Mouse (Mus musculus): ENCODE measurements around the gene Shisal1. TPM values are rescaled to one million over a fixed set of nuclear protein-coding genes. Genes with fewer than 3 reads are reported as not detected.

Shisal1 gene
- polyA plus RNA-seq, 1 experiment = 1.6 TPM

DNA sequence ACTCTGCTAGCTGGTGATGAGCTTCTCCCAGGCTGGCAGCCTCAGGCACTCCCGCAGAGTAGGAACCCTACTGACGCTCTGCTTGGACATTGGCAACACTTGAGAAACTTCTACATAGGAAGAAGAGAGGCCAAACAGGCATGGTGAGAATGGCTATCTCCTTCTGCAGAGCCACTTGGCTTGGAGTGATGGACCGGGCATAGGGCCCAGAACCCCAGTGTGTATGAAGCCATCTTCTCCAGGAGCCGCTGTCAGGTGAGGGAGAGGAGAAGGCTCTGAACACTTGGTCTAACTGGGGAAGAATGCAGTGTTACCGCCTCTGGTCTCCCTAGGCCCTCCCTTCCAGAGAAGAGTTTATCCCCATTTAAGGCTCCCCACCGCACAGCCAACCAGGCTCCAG lies 19.3 kb downstream of the Shisal1 start:
- TF ChIP-seq POLR2A (IDR thresholded peaks at IDR 0.05; ENCODE audit: low read depth, low read length) (no peak), CTCF (conservative IDR thresholded peaks at IDR 0.05; ENCODE audit: insufficient read depth, insufficient read length, low read depth, low read length) (no peak)
- H3K27ac ChIP-seq (ENCODE audit: insufficient read depth, low read depth, low read length) = no peak overlapping the region
- no peaks in the 10 kb centered on the region for H3K36me3 ChIP-seq (ENCODE audit: control insufficient read depth, insufficient read depth, low read length)
- H3K4me1 ChIP-seq (ENCODE audit: control insufficient read depth, insufficient read depth, low read length) = no peaks in the 10 kb centered on the region
- 93% methylated on average over 6 of the region's 6 CpGs for WGBS
- H3K27me3 ChIP-seq (replicated peaks; ENCODE audit: control insufficient read depth, insufficient read depth, low read length) = no peaks in the 10 kb centered on the region
- H3K4me3 ChIP-seq (ENCODE audit: insufficient read depth, low read depth, low read length) = no peak overlapping the region
- DNase-seq = no peak

DNA sequence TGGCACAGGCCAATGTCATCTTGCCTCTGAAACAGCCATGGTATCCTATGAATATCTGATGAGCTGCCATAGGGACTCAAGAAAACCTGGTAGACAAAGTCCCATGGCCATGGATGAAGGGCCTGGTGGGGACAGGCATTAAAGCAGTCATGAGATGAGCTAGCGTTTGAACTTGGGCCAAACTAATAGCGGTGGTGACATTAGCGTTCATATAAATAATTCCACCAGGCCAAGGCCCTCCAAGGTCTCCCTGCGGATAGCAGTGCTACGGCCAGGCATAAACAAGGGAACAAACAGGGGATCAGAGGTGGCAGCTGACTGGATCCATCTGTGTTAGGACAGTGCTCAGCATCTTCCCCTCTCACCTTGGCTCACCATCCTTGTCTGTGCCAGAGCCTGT lies 21.2 kb downstream of the Shisal1 start:
- Histone ChIP-seq H3K4me1 (ENCODE audit: control insufficient read depth, insufficient read depth, low read length) (no peaks in the 10 kb centered on the region), H3K27me3 (replicated peaks; ENCODE audit: control insufficient read depth, insufficient read depth, low read length) (no peaks in the 10 kb centered on the region), H3K27ac (ENCODE audit: insufficient read depth, low read depth, low read length) (no peak overlapping the region), H3K4me3 (ENCODE audit: insufficient read depth, low read depth, low read length) (no peak overlapping the region), H3K36me3 (ENCODE audit: control insufficient read depth, insufficient read depth, low read length) (no peaks in the 10 kb centered on the region)
- DNase-seq = no peak
- TF ChIP-seq CTCF (conservative IDR thresholded peaks at IDR 0.05; ENCODE audit: insufficient read depth, insufficient read length, low read depth, low read length) (no peak), POLR2A (IDR thresholded peaks at IDR 0.05; ENCODE audit: low read depth, low read length) (no peak)
- WGBS = 89% methylated on average over 5 of the region's 5 CpGs

DNA sequence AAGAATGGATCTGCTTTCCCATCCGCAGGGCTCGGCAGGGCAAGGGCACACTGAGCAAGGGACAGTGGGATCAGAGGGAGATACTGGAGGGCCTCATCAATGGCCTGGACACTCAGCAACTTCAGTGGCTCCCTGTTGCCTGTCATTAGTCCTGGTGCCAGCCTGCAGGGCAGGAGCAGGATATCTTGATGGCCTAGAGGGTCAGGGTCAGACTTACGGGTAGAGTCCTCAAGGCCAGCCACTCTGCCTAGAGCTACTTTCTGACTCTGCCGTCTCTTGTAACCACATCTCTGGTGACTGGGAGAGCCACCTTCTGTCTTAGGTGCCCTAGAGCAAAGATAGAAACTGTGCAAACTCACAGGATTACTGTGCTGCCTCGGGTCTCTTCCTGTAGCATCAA lies 23.1 kb downstream of the Shisal1 start:
- Histone ChIP-seq H3K4me3 (ENCODE audit: insufficient read depth, low read depth, low read length) (no peak overlapping the region), H3K36me3 (ENCODE audit: control insufficient read depth, insufficient read depth, low read length) (no peaks in the 10 kb centered on the region), H3K27me3 (replicated peaks; ENCODE audit: control insufficient read depth, insufficient read depth, low read length) (no peaks in the 10 kb centered on the region), H3K4me1 (ENCODE audit: control insufficient read depth, insufficient read depth, low read length) (no peaks in the 10 kb centered on the region), H3K27ac (ENCODE audit: insufficient read depth, low read depth, low read length) (no peak overlapping the region)
- no peak for DNase-seq
- 84% methylated on average over 5 of the region's 5 CpGs for WGBS
- no peak for TF ChIP-seq CTCF (conservative IDR thresholded peaks at IDR 0.05; ENCODE audit: insufficient read depth, insufficient read length, low read depth, low read length)
- TF ChIP-seq POLR2A (IDR thresholded peaks at IDR 0.05; ENCODE audit: low read depth, low read length) = no peak

DNA sequence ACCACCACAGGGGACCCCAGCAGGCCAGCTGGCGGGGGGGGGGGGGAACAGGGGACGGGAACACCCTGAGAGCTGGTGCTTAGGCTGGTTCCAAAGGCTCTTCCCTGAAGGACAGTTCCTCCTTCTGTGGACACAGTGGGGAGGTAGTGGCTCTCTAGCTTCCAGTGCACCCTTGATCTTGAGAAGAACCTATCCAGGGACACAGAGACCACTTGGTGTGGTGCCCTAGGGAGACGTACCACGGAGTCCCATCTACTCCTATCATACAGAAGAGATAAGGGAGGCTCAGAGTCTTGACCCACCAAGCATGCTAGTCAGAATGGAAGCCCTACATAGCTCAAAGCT lies 28.7 kb downstream of the Shisal1 start:
- no peaks in the 10 kb centered on the region for H3K4me1 ChIP-seq (ENCODE audit: control insufficient read depth, insufficient read depth, low read length)
- H3K4me3 ChIP-seq (ENCODE audit: insufficient read depth, low read depth, low read length) = no peak overlapping the region
- H3K27me3 ChIP-seq (replicated peaks; ENCODE audit: control insufficient read depth, insufficient read depth, low read length) = no peaks in the 10 kb centered on the region
- DNase-seq = no peak
- TF ChIP-seq CTCF (conservative IDR thresholded peaks at IDR 0.05; ENCODE audit: insufficient read depth, insufficient read length, low read depth, low read length) (no peak), POLR2A (IDR thresholded peaks at IDR 0.05; ENCODE audit: low read depth, low read length) (no peak)
- no peaks in the 10 kb centered on the region for H3K36me3 ChIP-seq (ENCODE audit: control insufficient read depth, insufficient read depth, low read length)
- WGBS = 70% methylated on average over 4 of the region's 4 CpGs
- no peak overlapping the region for H3K27ac ChIP-seq (ENCODE audit: insufficient read depth, low read depth, low read length)

DNA sequence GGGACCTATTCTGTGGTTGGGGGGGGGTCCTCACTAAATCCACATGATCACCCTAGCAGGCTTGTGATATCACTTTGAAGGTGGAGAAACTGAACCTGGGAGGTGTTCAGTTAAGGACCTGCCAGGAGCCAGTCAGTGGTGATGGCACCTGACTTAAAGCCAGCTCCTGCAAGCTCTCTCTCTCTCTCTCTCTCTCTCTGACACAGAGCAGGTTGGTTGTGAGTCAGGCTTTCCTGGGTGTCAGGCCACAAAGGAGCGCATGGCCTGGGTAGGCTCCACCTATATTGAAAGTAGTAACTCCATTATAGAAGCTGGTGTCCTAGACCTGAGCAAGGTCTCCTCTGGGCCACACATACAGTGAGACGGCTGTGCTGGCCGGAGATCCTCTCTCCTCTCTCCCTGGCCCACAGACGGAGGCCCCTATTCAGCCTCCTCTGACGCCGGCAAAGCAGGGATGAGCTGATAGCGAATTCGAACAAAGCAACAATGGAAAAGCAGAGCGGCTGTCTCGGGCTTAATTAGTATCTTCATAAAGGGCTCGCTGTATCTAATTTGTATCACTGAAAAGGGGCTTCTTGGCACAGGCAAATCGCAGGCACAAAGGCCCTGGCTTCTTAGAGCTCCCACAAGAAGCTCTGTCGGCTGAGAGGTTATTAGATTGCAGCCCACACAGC lies 29.2 kb downstream of the Shisal1 start:
- WGBS = 79% methylated on average over 13 of the region's 13 CpGs

DNA sequence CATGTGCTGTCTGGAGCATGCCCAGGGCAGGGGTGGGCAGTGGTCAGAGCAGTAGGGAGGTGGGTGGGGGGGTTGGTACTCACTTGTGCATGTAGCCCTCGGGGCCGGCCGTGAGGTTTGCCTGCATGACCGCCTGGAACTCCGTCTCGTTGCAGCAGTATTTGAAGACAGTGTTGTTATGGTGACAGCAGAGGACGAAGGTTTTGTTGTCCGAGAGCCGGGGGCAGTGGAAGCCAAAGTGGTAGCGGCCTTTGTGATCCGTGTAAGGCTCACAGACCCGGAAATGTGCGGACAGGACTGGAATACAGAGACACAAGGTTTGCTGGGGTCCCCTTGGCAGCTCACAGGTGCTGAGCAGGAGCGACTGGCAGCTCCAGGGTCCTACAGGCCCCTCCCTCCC lies 29.9 kb downstream of the Shisal1 start:
- Histone ChIP-seq H3K36me3 (ENCODE audit: control insufficient read depth, insufficient read depth, low read length) (no peaks in the 10 kb centered on the region), H3K4me3 (ENCODE audit: insufficient read depth, low read depth, low read length) (no peak overlapping the region), H3K27me3 (replicated peaks; ENCODE audit: control insufficient read depth, insufficient read depth, low read length) (no peaks in the 10 kb centered on the region), H3K4me1 (ENCODE audit: control insufficient read depth, insufficient read depth, low read length) (no peaks in the 10 kb centered on the region), H3K27ac (ENCODE audit: insufficient read depth, low read depth, low read length) (no peak overlapping the region)
- WGBS = 58% methylated on average over 14 of the region's 14 CpGs
- TF ChIP-seq CTCF (conservative IDR thresholded peaks at IDR 0.05; ENCODE audit: insufficient read depth, insufficient read length, low read depth, low read length) (no peak), POLR2A (IDR thresholded peaks at IDR 0.05; ENCODE audit: low read depth, low read length) (no peak)
- DNase-seq = no peak

More for the DNA sequence above, 29.2 kb downstream of the Shisal1 start:
- H3K4me1 ChIP-seq (ENCODE audit: control insufficient read depth, insufficient read depth, low read length) = no peaks in the 10 kb centered on the region
- H3K27ac ChIP-seq (ENCODE audit: insufficient read depth, low read depth, low read length) = no peak overlapping the region
- no peak for TF ChIP-seq CTCF (conservative IDR thresholded peaks at IDR 0.05; ENCODE audit: insufficient read depth, insufficient read length, low read depth, low read length)
- no peak for TF ChIP-seq POLR2A (IDR thresholded peaks at IDR 0.05; ENCODE audit: low read depth, low read length)
- H3K4me3 ChIP-seq (ENCODE audit: insufficient read depth, low read depth, low read length) = no peak overlapping the region
- DNase-seq = no peak
- H3K27me3 ChIP-seq (replicated peaks; ENCODE audit: control insufficient read depth, insufficient read depth, low read length) = no peaks in the 10 kb centered on the region
- no peaks in the 10 kb centered on the region for H3K36me3 ChIP-seq (ENCODE audit: control insufficient read depth, insufficient read depth, low read length)

DNA sequence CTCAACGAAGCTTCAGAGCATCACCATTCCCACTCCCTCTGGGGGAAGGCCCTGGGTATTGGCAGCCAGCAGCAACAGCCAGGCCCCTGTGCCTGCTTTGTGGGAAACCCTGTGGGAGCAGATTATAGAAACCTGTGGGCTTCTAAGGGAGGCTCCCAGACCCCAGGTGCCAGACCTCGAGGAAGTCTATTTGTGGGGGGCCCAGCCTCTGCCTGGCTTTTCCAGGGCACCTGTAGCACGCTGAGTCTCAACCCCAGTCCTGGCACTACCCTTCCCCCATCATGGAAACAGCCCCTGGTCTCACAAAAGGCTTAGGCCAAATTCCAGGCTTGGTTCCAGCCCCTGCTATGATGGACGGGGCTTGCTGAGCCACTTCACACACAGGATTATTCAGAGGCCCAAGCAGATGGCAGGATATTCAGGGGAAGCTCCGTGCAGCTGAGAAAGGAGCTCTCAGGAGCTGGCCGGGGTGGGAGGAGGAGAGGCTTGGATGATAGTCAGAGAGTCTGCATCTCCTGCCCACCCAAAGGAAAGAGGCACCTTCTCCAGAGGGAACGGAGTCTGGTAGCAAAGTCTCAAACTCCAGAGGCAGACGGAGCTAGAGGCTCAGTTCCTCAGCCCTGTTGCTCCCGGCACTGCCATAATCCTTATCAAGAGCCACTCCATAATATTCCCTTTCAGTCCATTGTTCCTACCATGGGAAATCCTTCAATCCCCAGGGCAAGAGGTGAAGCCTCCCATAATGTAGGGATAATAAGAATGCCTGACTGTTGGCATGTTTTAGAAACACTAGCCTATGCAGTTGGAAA lies 32.7 kb downstream of the Shisal1 start:
- DNase-seq = no peak
- no peak overlapping the region for H3K4me3 ChIP-seq (ENCODE audit: insufficient read depth, low read depth, low read length)
- no peaks in the 10 kb centered on the region for H3K4me1 ChIP-seq (ENCODE audit: control insufficient read depth, insufficient read depth, low read length)
- WGBS = 75% methylated on average over 9 of the region's 9 CpGs
- no peaks in the 10 kb centered on the region for H3K27me3 ChIP-seq (replicated peaks; ENCODE audit: control insufficient read depth, insufficient read depth, low read length)
- no peaks in the 10 kb centered on the region for H3K36me3 ChIP-seq (ENCODE audit: control insufficient read depth, insufficient read depth, low read length)
- no peak overlapping the region for H3K27ac ChIP-seq (ENCODE audit: insufficient read depth, low read depth, low read length)
- no peak for TF ChIP-seq CTCF (conservative IDR thresholded peaks at IDR 0.05; ENCODE audit: insufficient read depth, insufficient read length, low read depth, low read length)
- no peak for TF ChIP-seq POLR2A (IDR thresholded peaks at IDR 0.05; ENCODE audit: low read depth, low read length)
